Mouse (Mus musculus) megakaryocyte, embryonic 14.5 days (primary cell): ENCODE measurements around the gene 2510039O18Rik.

Experiments used
- FLI1 ChIP-seq: IDR thresholded peaks from 2 replicates; pipeline ENCODE4 v1.6.1; 2012; ENCODE audit warnings: low read length, inconsistent platforms, mixed read lengths
- GATA1 ChIP-seq: IDR thresholded peaks from 3 replicates; pipeline ENCODE4 v1.6.1; 2012; ENCODE audit warnings: mixed read lengths, low read length, inconsistent platforms, borderline replicate concordance

DNA sequence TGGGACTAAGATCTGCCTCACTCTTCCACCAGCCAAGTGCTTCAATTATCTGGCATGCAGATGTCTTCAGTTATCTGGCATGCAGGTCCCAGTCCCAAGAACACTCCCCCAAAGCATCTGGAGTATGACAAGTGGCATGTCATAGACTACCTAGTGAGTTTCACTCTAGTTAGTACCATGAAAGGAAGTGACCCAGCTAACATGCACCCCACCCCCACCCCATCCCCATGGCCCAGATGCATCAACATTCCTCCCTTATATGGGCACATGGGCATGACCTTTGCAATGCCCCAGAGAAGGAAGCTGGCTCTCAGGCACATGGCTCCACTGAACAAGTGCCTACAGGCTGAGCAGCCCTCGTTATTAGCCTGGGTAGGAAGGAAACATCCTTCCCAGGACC is 44.3 kb upstream of the 2510039O18Rik start:
- TF ChIP-seq GATA1, result no peak
- TF ChIP-seq FLI1, result no peak
